Mouse (Mus musculus) limb, embryonic 15.5 days (tissue): ENCODE measurements around the gene Gm28360. TPM values are rescaled to one million over a fixed set of nuclear protein-coding genes. Genes with fewer than 3 reads are reported as not detected.
"Not testable (repeated sequence)": the region's sequence is repeated elsewhere in the genome, so short reads cannot be mapped to it uniquely, and the experiment has no call there.

Experiments used
- ATAC-seq: fragments of 200-750 bp; cut with Nextera tagmentation; 2 replicates; pipeline ENCODE4 v1.8.0; 2017; ENCODE audit warnings: low read depth, moderate TSS enrichment; ENCODE audit not compliant: insufficient number of reproducible peaks, low FRiP score, low TSS enrichment
- H3K27ac ChIP-seq: fragments of 300-500 bp; sonication (generic); 2 replicates; pipeline ENCODE4 v1.5.1; 2015; ENCODE audit warnings: moderate library complexity, mild to moderate bottlenecking, inconsistent platforms
- H3K27me3 ChIP-seq: fragments of 300-500 bp; sonication (generic); 2 replicates; pipeline ENCODE4 v1.6.1; 2015; ENCODE audit warnings: inconsistent platforms
- H3K36me3 ChIP-seq: fragments of 300-500 bp; sonication (generic); 2 replicates; pipeline ENCODE4 v1.6.1; 2015; ENCODE audit warnings: inconsistent platforms
- H3K4me1 ChIP-seq: fragments of 300-500 bp; sonication (generic); 2 replicates; pipeline ENCODE4 v1.6.1; 2015; ENCODE audit warnings: inconsistent platforms
- H3K4me2 ChIP-seq: fragments of 300-500 bp; sonication (generic); 2 replicates; pipeline ENCODE4 v1.6.1; 2015; ENCODE audit warnings: mild to moderate bottlenecking, inconsistent platforms
- H3K4me3 ChIP-seq: fragments of 300-500 bp; sonication (generic); 2 replicates; pipeline ENCODE4 v1.5.1; 2015; ENCODE audit warnings: mild to moderate bottlenecking, inconsistent platforms
- H3K9ac ChIP-seq: fragments of 300-500 bp; sonication (generic); 2 replicates; pipeline ENCODE4 v1.6.1; 2015; ENCODE audit warnings: inconsistent platforms
- H3K9me3 ChIP-seq: fragments of 300-500 bp; sonication (generic); 2 replicates; pipeline ENCODE4 v1.6.1; 2016; ENCODE audit warnings: inconsistent platforms
- WGBS: fragments of 180-500 bp; shearing (Covaris S2); methylation state at CpG from one replicate; pipeline ENCODE4 v1.1.7; 2015; 5-methylcytosine and 5-hydroxymethylcytosine counted together
- polyA plus RNA-seq: library from polyadenylated mRNA; unstranded; fragments of >200 nt; fragmentation: Nextera tagmentation; extraction: Ambion mirVana; gene quantifications from 2 replicates; pipeline ENCODE4 v1.2.1, GENCODE M21; 2015

Gene Gm28360
- polyA plus RNA-seq, result not detected in 2 replicates

- not testable (repeated sequence) for H3K4me3 ChIP-seq, H3K36me3 ChIP-seq, H3K9ac ChIP-seq, H3K9me3 ChIP-seq, H3K27me3 ChIP-seq, H3K4me1 ChIP-seq, ATAC-seq, H3K27ac ChIP-seq, H3K4me2 ChIP-seq
- WGBS, result 53% methylated on average over 5 of the region's 5 CpGs
Measured at GRCm38 (mm10) chr1:117829781-117830180, at the start of gene Gm28360. Gene Gm28360 (plus strand): TSS chr1:117830081.

DNA sequence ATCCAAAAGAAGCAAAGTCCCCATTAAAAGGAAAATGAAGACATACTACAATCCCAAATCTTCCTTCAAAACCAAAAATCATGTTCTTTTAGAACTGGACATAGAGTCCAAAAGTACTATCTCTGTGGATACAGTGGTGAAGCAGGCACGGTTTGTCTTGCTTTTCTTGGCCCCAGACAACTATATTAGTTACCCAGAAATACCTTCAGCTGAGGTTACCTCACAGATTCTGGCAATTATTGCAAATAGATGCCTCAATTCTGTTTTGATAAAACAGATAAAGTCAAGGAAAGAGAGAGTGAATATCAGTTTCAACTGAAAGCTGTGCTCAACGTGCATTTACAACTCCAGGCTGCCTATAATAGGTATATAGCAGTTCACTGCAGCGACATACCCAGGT lies 49.0 kb upstream of the Gm28360 start, which contains the start of gene B020011L13Rik:
Gene B020011L13Rik, plus strand, starts transcription at position 301 of the 400 bp plus-strand sequence.
- WGBS, result 56% methylated on average over 3 of the region's 3 CpGs
- not testable (repeated sequence) for H3K4me1 ChIP-seq, H3K27ac ChIP-seq, H3K4me2 ChIP-seq, ATAC-seq, H3K9ac ChIP-seq, H3K36me3 ChIP-seq, H3K4me3 ChIP-seq, H3K9me3 ChIP-seq, H3K27me3 ChIP-seq

DNA sequence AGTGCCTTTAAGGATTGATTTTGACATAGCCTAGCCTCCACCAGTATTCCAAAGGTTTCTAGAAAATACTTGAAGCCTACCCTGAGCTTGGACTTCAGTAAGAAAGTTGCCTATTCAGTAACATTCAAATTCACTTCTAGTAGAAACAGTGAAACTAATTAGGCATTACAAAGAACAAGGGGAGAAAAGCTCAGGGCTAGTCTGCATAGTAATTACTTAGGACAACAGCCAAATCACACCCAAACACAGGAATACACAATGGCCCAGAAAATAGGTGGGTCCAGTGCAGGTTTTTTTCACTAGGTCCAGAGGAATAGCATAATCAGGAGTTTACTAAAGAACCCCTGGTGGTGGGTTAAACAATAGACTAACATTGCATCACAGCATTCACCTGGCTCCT lies 13.6 kb upstream of the Gm28360 start:
- not testable (repeated sequence) for H3K27me3 ChIP-seq, ATAC-seq, H3K4me1 ChIP-seq, H3K27ac ChIP-seq, H3K4me3 ChIP-seq, H3K36me3 ChIP-seq, H3K9ac ChIP-seq, H3K9me3 ChIP-seq, H3K4me2 ChIP-seq

DNA sequence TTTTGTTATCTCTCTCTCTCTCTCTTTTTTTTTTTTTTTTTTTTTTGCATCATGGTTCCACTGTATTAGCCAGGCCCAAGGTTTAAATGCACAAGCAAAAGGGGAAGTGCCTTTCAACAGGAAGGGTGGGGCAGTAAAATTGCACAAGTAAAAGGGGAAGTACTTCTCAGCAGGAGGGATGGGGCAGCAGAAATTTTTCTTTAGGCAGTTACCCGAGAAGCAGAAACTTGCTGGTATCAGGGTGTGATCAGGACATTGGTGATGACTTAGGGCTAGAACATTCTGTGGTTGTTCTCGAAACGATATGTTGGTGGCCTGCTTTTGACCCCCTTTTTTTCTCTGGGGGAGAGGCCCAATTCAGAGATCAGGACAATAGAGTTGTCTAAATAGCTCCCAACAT lies 21.8 kb downstream of the Gm28360 start:
- H3K9me3 ChIP-seq, H3K27me3 ChIP-seq, H3K36me3 ChIP-seq, H3K4me1 ChIP-seq, H3K4me2 ChIP-seq, H3K9ac ChIP-seq, ATAC-seq, H3K27ac ChIP-seq, H3K4me3 ChIP-seq: not testable (repeated sequence)
- WGBS, result 89% methylated on average over 3 of the region's 3 CpGs

Other genes starting within 250 kb of the Gm28360 start
- gene Gm28363, start 132.9 kb upstream of the Gm28360 start, polyA plus RNA-seq, result not detected in 2 replicates
- gene B020011L13Rik, start 48.9 kb upstream of the Gm28360 start, polyA plus RNA-seq, result not detected in 2 replicates
- gene Gm28168, start 97.9 kb downstream of the Gm28360 start, polyA plus RNA-seq, result not detected in 2 replicates
- not detected in 2 replicates for gene Gm7145, start 135.9 kb downstream of the Gm28360 start, polyA plus RNA-seq